Mouse (Mus musculus) Patski (cell line): ENCODE measurements at regions not wholly inside any gene's neighbourhood (a gene's known extent, or its start where the extent isn't known, plus 50 kb on each side); places are given as distances from the start of the nearest gene placed in this dataset.

Experiments used
- ATAC-seq: fragments of 100-300 bp; one replicate; pipeline ENCODE4 v1.8.0; 2021
- CTCF ChIA-PET: fragments of 350-600 bp; sonication (Branson Sonifier 250); formaldehyde crosslinking; loops from one replicate; lab custom pipeline; 2022; ENCODE audit warnings: inconsistent platforms; lab: Charles Lee
- POLR2A ChIA-PET: fragments of 350-600 bp; sonication (Branson Sonifier 250); formaldehyde crosslinking; loops from one replicate; lab custom pipeline; 2022; ENCODE audit warnings: antibody characterized with exemption, inconsistent platforms; lab: Charles Lee
- DNase-seq: peaks from one replicate; pipeline ENCODE4 v3.0.0-alpha.2; 2011; ENCODE audit warnings: low read depth, low spot score
- H3K27me3 ChIP-seq: fragments of 371-371 bp; one replicate; pipeline ENCODE4 v1.5.1; 2021
- CTCF ChIP-seq: fragments of 100-300 bp; IDR thresholded peaks from one replicate; pipeline ENCODE4 v1.5.1; 2021
- in situ Hi-C: fragments of 300-500 bp; cut with MboI; formaldehyde crosslinking; loops from 3 replicates; pipeline ENCODE4 v1.11.1; 2018; ENCODE audit warnings: low pct_unique_long_range_greater_than_20kb, mixed read lengths

- in situ Hi-C loops, result no loop called here
- ChIA-PET CTCF (no interaction called here), POLR2A (no interaction called here)
- DNase-seq (no peak), ATAC-seq (no peak)
- no peaks in the 10 kb centered on the region for H3K27me3 ChIP-seq
- TF ChIP-seq CTCF, result no peak
These were observed 200.7 kb downstream of the Pla2g4a start for GRCm38 (mm10) chr1:149760440-149760839.

DNA sequence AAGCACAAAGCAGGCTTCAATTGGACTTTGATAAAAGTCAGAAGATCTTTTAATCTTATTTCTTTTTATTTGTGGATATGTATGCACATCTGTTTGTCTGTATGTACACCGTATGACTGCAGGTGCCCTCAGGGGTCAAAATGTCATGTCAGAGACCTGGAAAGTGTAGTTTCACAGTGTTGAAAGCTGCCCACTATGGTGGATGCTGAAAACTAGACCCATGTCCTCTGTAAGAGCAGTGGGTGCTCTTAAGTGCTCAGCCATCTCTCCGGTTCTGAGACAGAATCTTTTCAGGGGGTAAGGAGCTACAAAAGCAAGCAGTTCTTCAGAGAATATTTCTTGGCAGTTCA lies 202.3 kb downstream of the Pla2g4a start:
- ChIA-PET POLR2A (no interaction called here), CTCF (interaction anchor here (0.7 to 1.1 kb wide), 3 partner anchors 8 to 17 kb away, joined by 3 to 4 read pairs (median 3); no protein-coding TSS in a partner anchor)
- in situ Hi-C loops, result no loop called here
- ATAC-seq (no peak), DNase-seq (no peak)
- peaks cover 4% of the 10 kb centered on the region for H3K27me3 ChIP-seq
- TF ChIP-seq CTCF, result no peak

- in situ Hi-C loops, result no loop called here
These were observed 202.9 kb downstream of the Pla2g4a start for GRCm38 (mm10) chr1:149758092-149758782.

DNA sequence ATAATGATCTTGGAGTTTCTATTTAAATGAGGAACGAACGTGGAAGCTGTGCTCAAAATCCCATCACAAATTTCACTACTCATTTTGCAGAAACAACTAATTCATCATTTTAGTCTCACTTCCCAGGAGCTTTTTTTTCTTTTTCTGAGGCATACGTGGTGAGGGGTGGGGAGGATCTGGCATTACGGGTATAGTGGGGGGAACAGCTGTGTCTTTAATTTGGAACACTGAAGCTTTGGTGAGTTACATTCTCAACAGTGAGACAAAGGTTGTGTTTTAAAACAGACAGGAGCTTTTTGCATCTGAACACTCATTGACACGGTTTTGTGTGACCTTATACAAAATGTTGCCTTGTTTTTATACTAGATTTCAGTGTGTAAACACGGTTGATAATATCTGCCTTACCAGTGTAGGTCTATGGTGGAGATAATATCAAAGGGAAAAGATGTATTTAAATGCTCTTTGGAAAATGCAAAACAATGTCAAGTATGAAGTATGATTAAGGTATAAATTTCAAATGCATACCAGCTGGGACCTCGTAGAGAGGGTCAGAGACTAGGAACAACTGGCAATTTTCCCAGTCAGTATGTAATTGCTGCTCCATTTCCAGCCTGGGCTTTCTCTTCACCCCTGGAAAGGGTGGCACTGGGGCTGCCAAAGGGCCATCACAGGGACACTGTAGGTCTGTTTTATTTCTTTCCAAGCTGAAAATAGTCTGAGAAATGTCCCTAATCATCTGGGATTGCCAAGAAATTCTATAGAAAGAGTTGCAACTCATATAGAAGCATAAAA lies 207.6 kb downstream of the Pla2g4a start:
- CTCF ChIA-PET, result no interaction called here
- TF ChIP-seq CTCF, result no peak
- POLR2A ChIA-PET, result no interaction called here
- no peak for DNase-seq
- peaks cover 4% of the 10 kb centered on the region for H3K27me3 ChIP-seq
- in situ Hi-C loops, result no loop called here
- ATAC-seq, result no peak

More at GRCm38 (mm10) chr1:149758092-149758782, 202.9 kb downstream of the Pla2g4a start:
- CTCF ChIA-PET, result interaction anchor here (0.7 to 1.1 kb wide), 3 partner anchors 8 to 18 kb away, joined by 3 to 4 read pairs (median 3); no protein-coding TSS in a partner anchor
- H3K27me3 ChIP-seq, result peaks cover 4% of the 10 kb centered on the region
- DNase-seq (peak; percentile 2), ATAC-seq (peak; percentile 47)
- POLR2A ChIA-PET, result no interaction called here
- peak; percentile 59 for TF ChIP-seq CTCF

DNA sequence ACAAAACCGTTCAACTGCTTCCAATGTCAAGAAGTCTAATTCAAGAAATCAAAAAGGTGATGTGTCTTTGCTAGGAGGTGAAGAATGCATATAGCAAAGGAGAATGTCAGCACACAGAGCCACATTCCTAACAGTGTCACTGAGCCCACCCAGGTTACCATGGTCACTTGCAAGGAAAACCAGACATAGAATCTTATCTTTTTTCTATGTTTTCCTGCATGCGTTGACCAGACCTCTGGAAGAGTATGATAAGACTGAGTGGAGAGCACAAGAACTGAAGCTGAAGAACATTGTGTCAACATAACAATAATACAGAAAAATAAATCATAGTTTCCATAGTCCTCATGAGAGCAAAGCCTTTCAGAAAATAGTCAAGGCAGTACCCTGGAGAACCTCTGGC lies 211.7 kb downstream of the Pla2g4a start:
- ATAC-seq (no peak), DNase-seq (no peak)
- peaks cover 14% of the 10 kb centered on the region for H3K27me3 ChIP-seq
- TF ChIP-seq CTCF, result no peak
- ChIA-PET CTCF (no interaction called here), POLR2A (no interaction called here)
- in situ Hi-C loops, result no loop called here

- ATAC-seq (no peak), DNase-seq (no peak)
- no peak for TF ChIP-seq CTCF
- ChIA-PET POLR2A (no interaction called here), CTCF (no interaction called here)
- H3K27me3 ChIP-seq, result no peaks in the 10 kb centered on the region
- in situ Hi-C loops, result no loop called here
These were observed 222.1 kb downstream of the Pla2g4a start for GRCm38 (mm10) chr1:149738959-149739358.

GRCm38 (mm10) chr1:149734241-149734640 lies 226.8 kb downstream of the Pla2g4a start:
- ATAC-seq, result no peak
- no peaks in the 10 kb centered on the region for H3K27me3 ChIP-seq
- no peak for DNase-seq
- POLR2A ChIA-PET, result no interaction called here
- no peak for TF ChIP-seq CTCF
- in situ Hi-C loops, result no loop called here
- CTCF ChIA-PET, result no interaction called here

DNA sequence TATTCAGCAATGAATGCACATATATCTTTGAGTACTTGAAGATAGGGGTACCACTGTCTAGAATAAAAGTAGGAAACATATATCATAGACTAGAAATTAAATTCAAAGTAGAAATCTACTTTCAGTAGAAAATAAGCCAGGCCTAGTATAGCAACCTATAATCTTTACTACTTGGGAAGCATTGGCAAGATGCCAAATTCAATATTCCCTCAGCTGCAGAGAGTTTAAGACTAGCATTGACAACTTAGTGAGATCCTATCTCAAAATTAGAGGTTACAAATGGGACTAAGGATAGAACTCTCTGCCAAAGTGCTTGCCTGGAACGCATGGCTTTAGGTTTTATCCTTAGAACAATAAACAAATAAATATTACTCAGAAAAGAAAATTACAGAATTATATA lies 245.9 kb downstream of the Pla2g4a start:
- H3K27me3 ChIP-seq, result peaks cover 3% of the 10 kb centered on the region
- POLR2A ChIA-PET, result no interaction called here
- in situ Hi-C loops, result no loop called here
- DNase-seq (no peak), ATAC-seq (no peak)
- CTCF ChIA-PET, result no interaction called here
- TF ChIP-seq CTCF, result no peak

GRCm38 (mm10) chr1:149712330-149712729 lies 248.8 kb downstream of the Pla2g4a start:
- DNase-seq (no peak), ATAC-seq (no peak)
- ChIA-PET POLR2A (no interaction called here), CTCF (no interaction called here)
- TF ChIP-seq CTCF, result no peak
- in situ Hi-C loops, result no loop called here
- H3K27me3 ChIP-seq, result peaks cover 3% of the 10 kb centered on the region

DNA sequence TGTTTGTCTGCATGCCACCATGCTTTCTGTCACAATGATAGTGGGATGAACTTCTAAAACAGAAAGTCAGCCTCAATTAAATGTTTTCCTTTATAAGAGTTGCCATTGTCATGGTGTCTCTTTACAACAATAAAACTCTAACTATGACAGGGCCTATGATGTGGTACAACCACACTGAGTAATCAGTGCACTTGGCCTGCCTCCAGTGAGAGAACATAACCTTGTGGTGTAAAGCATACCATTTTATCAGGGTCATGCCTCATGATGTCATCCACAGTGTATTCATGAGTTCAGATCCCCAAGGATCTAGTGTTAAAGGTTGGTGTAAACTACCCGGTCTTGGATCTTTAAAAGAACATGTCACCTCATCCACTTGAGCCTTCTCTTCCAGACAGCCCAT lies 255.9 kb downstream of the Pla2g4a start:
- DNase-seq (no peak), ATAC-seq (no peak)
- ChIA-PET CTCF (no interaction called here), POLR2A (no interaction called here)
- no peak for TF ChIP-seq CTCF
- H3K27me3 ChIP-seq, result peaks cover under 1% of the 10 kb centered on the region
- in situ Hi-C loops, result no loop called here

DNA sequence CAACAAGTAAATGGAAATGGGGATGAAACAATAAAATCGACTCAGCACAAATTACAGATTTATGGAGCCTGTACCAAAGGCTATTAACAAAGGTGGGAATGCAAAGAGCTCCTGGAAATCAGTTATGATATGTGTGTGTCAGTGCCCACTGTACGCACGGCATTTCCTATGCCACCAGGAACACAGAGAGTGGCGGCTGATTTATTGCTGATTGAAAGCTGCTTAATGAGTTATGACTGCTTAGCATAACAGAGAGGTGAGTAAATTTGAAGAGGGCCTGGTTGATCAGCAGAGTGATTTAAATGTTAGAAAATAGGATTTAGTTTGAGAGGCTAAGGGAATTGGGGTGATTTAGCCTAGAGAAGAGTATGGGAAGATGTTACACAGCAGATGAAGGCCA lies 261.7 kb downstream of the Pla2g4a start:
- no peak for DNase-seq
- ATAC-seq, result no peak
- ChIA-PET CTCF (no interaction called here), POLR2A (no interaction called here)
- no peak for TF ChIP-seq CTCF
- in situ Hi-C loops, result no loop called here
- peaks cover 10% of the 10 kb centered on the region for H3K27me3 ChIP-seq
